Mouse (Mus musculus): ENCODE results near the gene Egln2. TPM values are rescaled to one million over a fixed set of nuclear protein-coding genes. Genes with fewer than 3 reads are reported as not detected.

Gene Egln2
- total RNA-seq (2021), result 100 to 1,000 TPM in 1 of 2 experiments, 10 to 100 TPM in 1; 99.1 to 112 TPM
- long read RNA-seq, experiment 1, transcript Egln2-202 (6 exons, 1,756 nt), result minor isoform, 14 of 254 reads
- long read RNA-seq, experiment 1, transcript Egln2-201 (6 exons, 2,107 nt), result major isoform, 172 of 254 reads
- long read RNA-seq, experiment 1, partial matches to known transcripts, result 28 of 254 reads
- long read RNA-seq, experiment 1, other reads (novel, unspliced or antisense), result 40 of 254 reads
- long read RNA-seq, experiment 2, transcript Egln2-201 (6 exons, 2,107 nt), result major isoform, 171 of 252 reads
- long read RNA-seq, experiment 2, transcript Egln2-202 (6 exons, 1,756 nt), result minor isoform, 10 of 252 reads
- long read RNA-seq, experiment 2, partial matches to known transcripts, result 28 of 252 reads
- long read RNA-seq, experiment 2, other reads (novel, unspliced or antisense), result 43 of 252 reads

- DNase-seq, result peak; percentile 93 to 94
- intact Hi-C loops (cut with DNase I), result no loop called here
Observed at GRCm38 (mm10) chr7:27166614-27167474, at the start of gene Egln2. Egln2 (minus strand) TSS chr7:27166802.

- intact Hi-C loops (cut with DNase I), result no loop called here
- DNase-seq, result no peak
Observed at GRCm38 (mm10) chr7:27212626-27213025, 46.0 kb upstream of the Egln2 start.

- intact Hi-C loops (cut with DNase I), result no loop called here
- no peak for DNase-seq
Observed at GRCm38 (mm10) chr7:27203730-27204449, 37.3 kb upstream of the Egln2 start.

GRCm38 (mm10) chr7:27198779-27199178, 32.2 kb upstream of the Egln2 start:
- intact Hi-C loops (cut with DNase I), result loop anchor here (2.0 kb wide), 1 partner anchor 28 kb away; no protein-coding TSS in a partner anchor

GRCm38 (mm10) chr7:27198355-27198754, 31.8 kb upstream of the Egln2 start:
- intact Hi-C loops (cut with DNase I), result loop anchor here (2.0 kb wide), 1 partner anchor 28 kb away; no protein-coding TSS in a partner anchor
- no peak for DNase-seq

More at GRCm38 (mm10) chr7:27198779-27199178, 32.2 kb upstream of the Egln2 start:
- DNase-seq, result no peak

GRCm38 (mm10) chr7:27197634-27198033, 31.0 kb upstream of the Egln2 start:
- no peak for DNase-seq
- intact Hi-C loops (cut with DNase I), result loop anchor here (2.0 kb wide), 1 partner anchor 29 kb away; no protein-coding TSS in a partner anchor

GRCm38 (mm10) chr7:27197136-27197535, 30.5 kb upstream of the Egln2 start:
- no peak for DNase-seq
- intact Hi-C loops (cut with DNase I), result no loop called here

- peak; percentile 88 to 94 for DNase-seq
- intact Hi-C loops (cut with DNase I), result no loop called here
Observed at GRCm38 (mm10) chr7:27195681-27196611, 29.3 kb upstream of the Egln2 start, which contains the start of the genes BC024978 and Snrpa. BC024978 (plus strand) TSS chr7:27195781. Snrpa (minus strand) TSS chr7:27196271.

GRCm38 (mm10) chr7:27193731-27194130, 27.1 kb upstream of the Egln2 start:
- no peak for DNase-seq
- intact Hi-C loops (cut with DNase I), result no loop called here

GRCm38 (mm10) chr7:27192434-27192833, 25.8 kb upstream of the Egln2 start:
- DNase-seq, result no peak
- intact Hi-C loops (cut with DNase I), result no loop called here

- intact Hi-C loops (cut with DNase I), result no loop called here
- DNase-seq, result no peak
Observed at GRCm38 (mm10) chr7:27189271-27189931, 22.8 kb upstream of the Egln2 start.

GRCm38 (mm10) chr7:27185986-27186385, 19.4 kb upstream of the Egln2 start:
- DNase-seq, result no peak
- intact Hi-C loops (cut with DNase I), result no loop called here

GRCm38 (mm10) chr7:27184964-27185363, 18.4 kb upstream of the Egln2 start:
- no peak for DNase-seq

GRCm38 (mm10) chr7:27182498-27182897, 15.9 kb upstream of the Egln2 start:
- no peak for DNase-seq

More at GRCm38 (mm10) chr7:27184964-27185363, 18.4 kb upstream of the Egln2 start:
- intact Hi-C loops (cut with DNase I), result no loop called here

GRCm38 (mm10) chr7:27180837-27181695, 14.5 kb upstream of the Egln2 start, which contains the start of the genes Gm21983 and Mia:
Gm21983 (minus strand) TSS chr7:27181086.
Mia (minus strand) TSS chr7:27181157.
- intact Hi-C loops (cut with DNase I), result no loop called here
- DNase-seq, result no peak

More at GRCm38 (mm10) chr7:27182498-27182897, 15.9 kb upstream of the Egln2 start:
- intact Hi-C loops (cut with DNase I), result no loop called here

- DNase-seq, result peak; percentile 51 to 59
- intact Hi-C loops (cut with DNase I), result no loop called here
Observed at GRCm38 (mm10) chr7:27180036-27180435, 13.4 kb upstream of the Egln2 start.

GRCm38 (mm10) chr7:27179217-27179918, 12.8 kb upstream of the Egln2 start:
- intact Hi-C loops (cut with DNase I), result no loop called here
- DNase-seq, result no peak
